In genomic region chr15:80762621-80763020, GRCm38 (mm10) we compare ENCODE assay signal across 32 mouse cellular contexts. TPM values are rescaled to one million over a fixed set of nuclear protein-coding genes. Genes with fewer than 3 reads are reported as not detected.
DNase-seq lines count a peak whose midpoint lies in the region; ATAC-seq and TF ChIP-seq lines count a peak whose summit lies in the region.
"Had no signal": no experiment of that assay in that cellular context is flagged by ENCODE, and none has a peak within 500 bp of the region (broad histone marks: within the 10 kb centered on the region; RNA-seq: fewer than 3 reads in every experiment).

No protein-coding gene starts in this region.

- H3K4me2 ChIP-seq in liver, embryonic 12.5 days, result peak overlapping the region; percentile 75
- H3K4me2 ChIP-seq in liver, postnatal 0 days (ENCODE audit: low read depth, low read length), result no peak overlapping the region; the same call in 1 of the 2 replicates
- H3K4me2 ChIP-seq: embryonic facial prominence, embryonic 15.5 days; forebrain, embryonic 12.5 days; heart, embryonic 12.5 days; hindbrain, embryonic 13.5 days; limb, embryonic 13.5 days; midbrain, embryonic 13.5 days; neural tube, embryonic 15.5 days had no signal

- TF ChIP-seq POLR2A in olfactory bulb, adult 2 months (IDR thresholded peaks at IDR 0.05; ENCODE audit: insufficient read depth, low read depth, low read length), result no peak

- DNase-seq in liver, postnatal 0 days, result no peak
- DNase-seq in 3T3-L1 (ENCODE audit: low read depth, low spot score) (peak; percentile 72), NIH3T3 (ENCODE audit: low read depth) (peak; percentile 62)
- DNase-seq in cerebellum, postnatal 4 days (ENCODE audit: low spot score in 2 of 2), result no peak
- DNase-seq in right cerebral cortex, postnatal 14 days, result no peak
- DNase-seq: adrenal gland, postnatal 14 days; cerebellum, adult 2 months; cerebellum, postnatal 14 days; forebrain, postnatal 0 days; gastrocnemius, postnatal 14 days; heart, adult 11 months; heart, postnatal 4 days; kidney, adult 9 months; kidney, postnatal 10 days; lung, adult 2 months; lung, postnatal 10 days; spleen, adult 18-20 months; thymus, adult 2 months; thymus, postnatal 36 days had no signal

- H3K4me3 ChIP-seq in liver, embryonic 12.5 days, result no peak overlapping the region
- H3K4me3 ChIP-seq in liver, postnatal 0 days (ENCODE audit: low read depth, low read length), result no peak overlapping the region
- no peak overlapping the region for H3K4me3 ChIP-seq in olfactory bulb, adult 2 months (ENCODE audit: insufficient read depth, low read depth, low read length)
- H3K4me3 ChIP-seq: embryonic facial prominence, embryonic 10.5 days; embryonic facial prominence, embryonic 15.5 days; forebrain, embryonic 12.5 days; heart, embryonic 12.5 days; hindbrain, embryonic 13.5 days; limb, embryonic 13.5 days; midbrain, embryonic 13.5 days; neural tube, embryonic 15.5 days had no signal

- TF ChIP-seq CTCF in liver, postnatal 0 days (IDR thresholded peaks at IDR 0.05; ENCODE audit: low read depth), result no peak
- no peak for TF ChIP-seq CTCF in olfactory bulb, adult 2 months (IDR thresholded peaks at IDR 0.05; ENCODE audit: insufficient read depth, low read depth, low read length)

- TF ChIP-seq EP300 in liver, postnatal 0 days (IDR thresholded peaks at IDR 0.05; ENCODE audit: low read depth), result no peak

- ATAC-seq in liver, embryonic 12.5 days, result no peak
- ATAC-seq in liver, postnatal 0 days, result no peak
- ATAC-seq: forebrain, postnatal 0 days; intestine, embryonic 16.5 days; midbrain, embryonic 13.5 days had no signal

- H3K9me3 ChIP-seq in liver, embryonic 12.5 days (replicated peaks), result no peaks in the 10 kb centered on the region
- no peaks in the 10 kb centered on the region for H3K9me3 ChIP-seq in liver, postnatal 0 days (ENCODE audit: low read length)
- H3K9me3 ChIP-seq: embryonic facial prominence, embryonic 10.5 days; embryonic facial prominence, embryonic 15.5 days; forebrain, embryonic 12.5 days; heart, embryonic 12.5 days; hindbrain, embryonic 13.5 days; limb, embryonic 13.5 days; midbrain, embryonic 13.5 days; neural tube, embryonic 15.5 days had no signal

- H3K36me3 ChIP-seq in liver, embryonic 12.5 days, result no peaks in the 10 kb centered on the region
- peaks cover 4% of the 10 kb centered on the region; the same call in 1 of the 2 replicates for H3K36me3 ChIP-seq in liver, postnatal 0 days (replicated peaks; ENCODE audit: insufficient read depth, low read length)
- H3K36me3 ChIP-seq: embryonic facial prominence, embryonic 10.5 days; forebrain, embryonic 12.5 days; hindbrain, embryonic 13.5 days; limb, embryonic 13.5 days; midbrain, embryonic 13.5 days; neural tube, embryonic 15.5 days had no signal

- 0 out of 2 replicates have a peak overlapping the region, but pooled peaks have one; percentile 71 for H3K9ac ChIP-seq in liver, embryonic 12.5 days
- H3K9ac ChIP-seq in liver, postnatal 0 days (replicated peaks), result no peak overlapping the region
- H3K9ac ChIP-seq: embryonic facial prominence, embryonic 15.5 days; forebrain, embryonic 12.5 days; forebrain, postnatal 0 days; heart, embryonic 12.5 days; hindbrain, embryonic 13.5 days; limb, embryonic 13.5 days; midbrain, embryonic 13.5 days; neural tube, embryonic 15.5 days had no signal

- peaks cover 63% of the 10 kb centered on the region for H3K4me1 ChIP-seq in liver, embryonic 12.5 days
- peaks cover 13% of the 10 kb centered on the region for H3K4me1 ChIP-seq in liver, postnatal 0 days (ENCODE audit: insufficient read depth)
- H3K4me1 ChIP-seq in olfactory bulb, adult 2 months (ENCODE audit: control insufficient read depth, insufficient read depth, low read length), result 0 out of 2 replicates have a peak, but pooled peaks cover 4% of the 10 kb centered on the region
- H3K4me1 ChIP-seq: embryonic facial prominence, embryonic 10.5 days; embryonic facial prominence, embryonic 15.5 days; forebrain, embryonic 12.5 days; heart, embryonic 12.5 days; limb, embryonic 13.5 days; midbrain, embryonic 13.5 days had no signal

- peak overlapping the region; percentile 95 for H3K27ac ChIP-seq in liver, embryonic 12.5 days
- H3K27ac ChIP-seq in liver, postnatal 0 days (ENCODE audit: low read depth), result no peak overlapping the region
- peak overlapping the region; percentile 33; the same call in 1 of the 2 replicates for H3K27ac ChIP-seq in olfactory bulb, adult 2 months (ENCODE audit: insufficient read depth, low read depth, low read length)
- H3K27ac ChIP-seq: embryonic facial prominence, embryonic 10.5 days; embryonic facial prominence, embryonic 15.5 days; forebrain, embryonic 12.5 days; hindbrain, embryonic 13.5 days; limb, embryonic 13.5 days; macrophage; midbrain, embryonic 13.5 days; neural tube, embryonic 15.5 days had no signal

- 74% methylated on average over 4 of the region's 4 CpGs for WGBS in liver, embryonic 12.5 days (ENCODE audit: insufficient replicate concordance)
- 86% methylated on average over 4 of the region's 4 CpGs for WGBS in liver, postnatal 0 days (ENCODE audit: insufficient replicate concordance)
- 73% methylated on average over 4 of the region's 4 CpGs for WGBS in olfactory bulb, adult 2 months

- no peaks in the 10 kb centered on the region for H3K27me3 ChIP-seq in liver, embryonic 12.5 days (replicated peaks)
- H3K27me3 ChIP-seq in liver, postnatal 0 days (ENCODE audit: insufficient read depth, low read length), result no peaks in the 10 kb centered on the region
- H3K27me3 ChIP-seq: CH12.LX; embryonic facial prominence, embryonic 15.5 days; forebrain, embryonic 12.5 days; heart, embryonic 12.5 days; hindbrain, embryonic 13.5 days; limb, embryonic 13.5 days; midbrain, embryonic 13.5 days; neural tube, embryonic 15.5 days had no signal

RNA-seq across cellular contexts. Expression of gene Tnrc6b, which starts 51.5 kb away (rescaled TPM):
- 32.2 and 33.0 TPM in 2 replicates for polyA plus RNA-seq in liver, embryonic 12.5 days (2016; fragmentation: Nextera tagmentation; extraction: Ambion mirVana)
- 6.3 and 9.6 TPM in 2 replicates for polyA plus RNA-seq in liver, postnatal 0 days (2015; fragmentation: Nextera tagmentation; extraction: Ambion mirVana)
- 47.5 and 1,135 TPM in 2 replicates for polyA plus RNA-seq in olfactory bulb, adult 2 months (2012; ENCODE audit: insufficient read depth, insufficient read length, low replicate concordance, missing spikeins)

Comparison
In these comparisons a context has a peak if more than half of its experiments do, and no peak if none do; other contexts are left out.
1. DNase-seq: peak in 3T3-L1 (single experiment) and NIH3T3 (single experiment); none in liver, postnatal 0 days (single experiment), cerebellum, postnatal 4 days (0 of 2) and right cerebral cortex, postnatal 14 days (single experiment).